Mouse (Mus musculus) hindbrain, embryonic 15.5 days (tissue): ENCODE results near the gene Nupl1. TPM values are rescaled to one million over a fixed set of nuclear protein-coding genes. Genes with fewer than 3 reads are reported as not detected.

Source experiments
- ATAC-seq: fragments of 200-750 bp; cut with Nextera tagmentation; 2 replicates; pipeline ENCODE4 v1.8.0; 2017; ENCODE audit warnings: low read depth, moderate number of reproducible peaks, moderate TSS enrichment; ENCODE audit not compliant: low FRiP score
- H3K27ac ChIP-seq: fragments of 300-500 bp; sonication (generic); replicated peaks from 2 replicates; pipeline ENCODE4 v1.5.1; 2015; ENCODE audit warnings: mild to moderate bottlenecking, inconsistent platforms
- H3K27me3 ChIP-seq: fragments of 300-500 bp; sonication (generic); 2 replicates; pipeline ENCODE4 v1.6.1; 2015; ENCODE audit warnings: control low read depth, inconsistent platforms
- H3K36me3 ChIP-seq: fragments of 300-500 bp; sonication (generic); 2 replicates; pipeline ENCODE4 v1.6.1; 2015; ENCODE audit warnings: control low read depth, inconsistent platforms
- H3K4me1 ChIP-seq: fragments of 300-500 bp; sonication (generic); replicated peaks from 2 replicates; pipeline ENCODE4 v1.6.1; 2015; ENCODE audit warnings: control low read depth, inconsistent platforms
- H3K4me2 ChIP-seq: fragments of 300-500 bp; sonication (generic); 2 replicates; pipeline ENCODE4 v1.6.1; 2015; ENCODE audit warnings: moderate library complexity, mild to moderate bottlenecking, inconsistent platforms
- H3K4me3 ChIP-seq: fragments of 300-500 bp; sonication (generic); 2 replicates; pipeline ENCODE4 v1.5.1; 2015; ENCODE audit warnings: mild to moderate bottlenecking, inconsistent platforms
- H3K9ac ChIP-seq: fragments of 300-500 bp; sonication (generic); 2 replicates; pipeline ENCODE4 v1.6.1; 2015; ENCODE audit warnings: inconsistent platforms
- H3K9me3 ChIP-seq: fragments of 300-500 bp; sonication (generic); 2 replicates; pipeline ENCODE4 v1.6.1; 2016; ENCODE audit warnings: control low read depth, inconsistent platforms
- WGBS: fragments of 180-500 bp; shearing (Covaris S2); methylation state at CpG from one replicate; pipeline ENCODE4 v1.1.7; 2015; 5-methylcytosine and 5-hydroxymethylcytosine counted together
- polyA plus RNA-seq: library from polyadenylated mRNA; unstranded; fragments of >200 nt; fragmentation: Nextera tagmentation; extraction: Ambion mirVana; gene quantifications from 2 replicates; pipeline ENCODE4 v1.2.1, GENCODE M21; 2015

Gene Nupl1
- polyA plus RNA-seq, 1 experiment from 2014 or later, result 0.08 TPM

DNA sequence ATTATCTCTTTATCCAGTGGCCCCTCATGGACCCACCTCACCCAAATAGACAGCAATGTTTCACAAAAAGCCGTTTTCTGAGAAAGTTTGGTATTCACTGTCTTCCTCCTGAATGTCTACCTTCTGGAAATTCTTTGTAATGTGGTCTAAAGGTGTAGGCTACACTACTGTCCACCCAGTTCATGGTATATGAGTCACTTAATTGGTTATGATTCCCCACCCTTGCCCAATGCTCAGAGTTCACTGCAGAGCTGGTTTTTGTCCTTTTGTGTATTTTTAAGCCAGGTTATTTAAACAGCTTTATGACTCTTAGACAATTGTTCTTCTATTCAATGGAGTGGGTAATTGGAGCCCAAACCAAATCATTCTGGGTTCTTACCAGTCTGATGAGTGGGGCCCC, 35.1 kb downstream of the Nupl1 start:
- Histone ChIP-seq H3K9ac (no peak overlapping the region), H3K9me3 (no peaks in the 10 kb centered on the region), H3K4me1 (no peaks in the 10 kb centered on the region), H3K27ac (no peak overlapping the region), H3K4me3 (no peak overlapping the region), H3K27me3 (no peaks in the 10 kb centered on the region), H3K4me2 (no peak overlapping the region), H3K36me3 (peaks cover 18% of the 10 kb centered on the region; the same call in 1 of the 2 replicates)
- 98% methylated on average over 1 of the region's 1 CpGs for WGBS
- ATAC-seq, result no peak

DNA sequence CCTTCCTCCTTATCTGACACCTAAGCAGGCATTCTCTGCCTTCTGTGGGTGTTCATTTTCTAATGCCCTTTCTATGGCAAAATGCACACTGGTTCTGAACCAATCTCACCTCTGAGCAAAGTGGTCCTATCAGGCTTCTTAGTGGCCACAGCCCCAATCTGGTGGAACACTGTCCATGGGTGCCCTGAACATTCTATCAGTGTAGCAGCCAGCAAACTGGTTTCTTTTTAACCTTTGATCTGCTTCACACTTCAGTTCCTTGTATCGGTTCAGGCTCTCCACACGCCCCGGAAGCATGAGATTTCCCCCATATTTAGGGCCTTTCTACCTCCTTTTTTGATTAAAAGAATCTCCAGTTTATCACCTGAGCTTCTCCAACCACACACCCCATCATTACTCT, 36.2 kb downstream of the Nupl1 start:
- 94% methylated on average over 3 of the region's 3 CpGs for WGBS
- no peaks in the 10 kb centered on the region for H3K27me3 ChIP-seq
- H3K9ac ChIP-seq, result no peak overlapping the region
- H3K36me3 ChIP-seq, result peaks cover 15% of the 10 kb centered on the region; the same call in 1 of the 2 replicates
- H3K27ac ChIP-seq, result no peak overlapping the region
- H3K4me1 ChIP-seq, result no peaks in the 10 kb centered on the region
- H3K9me3 ChIP-seq, result no peaks in the 10 kb centered on the region
- no peak overlapping the region for H3K4me2 ChIP-seq
- ATAC-seq, result no peak
- H3K4me3 ChIP-seq, result no peak overlapping the region

DNA sequence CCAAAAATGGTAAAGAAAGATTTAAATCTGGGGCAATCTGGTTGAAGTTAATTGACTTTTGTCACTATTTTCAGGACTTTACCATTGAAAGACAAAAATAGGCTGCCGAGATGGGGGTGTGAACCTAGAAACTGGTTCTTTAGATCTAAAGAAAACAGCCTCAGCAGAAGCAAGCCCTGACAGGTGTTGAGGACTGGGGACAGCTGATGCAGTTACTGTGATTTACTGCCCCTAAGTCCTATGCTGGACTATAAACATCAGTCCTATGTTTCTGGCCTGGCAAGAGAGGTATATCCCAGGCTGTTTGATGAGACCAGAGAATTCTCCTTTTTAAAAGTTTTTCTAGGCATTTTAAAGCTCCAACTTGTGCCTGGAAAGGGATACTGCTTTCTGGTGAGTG, 37.2 kb downstream of the Nupl1 start:
- ATAC-seq, result no peak

DNA sequence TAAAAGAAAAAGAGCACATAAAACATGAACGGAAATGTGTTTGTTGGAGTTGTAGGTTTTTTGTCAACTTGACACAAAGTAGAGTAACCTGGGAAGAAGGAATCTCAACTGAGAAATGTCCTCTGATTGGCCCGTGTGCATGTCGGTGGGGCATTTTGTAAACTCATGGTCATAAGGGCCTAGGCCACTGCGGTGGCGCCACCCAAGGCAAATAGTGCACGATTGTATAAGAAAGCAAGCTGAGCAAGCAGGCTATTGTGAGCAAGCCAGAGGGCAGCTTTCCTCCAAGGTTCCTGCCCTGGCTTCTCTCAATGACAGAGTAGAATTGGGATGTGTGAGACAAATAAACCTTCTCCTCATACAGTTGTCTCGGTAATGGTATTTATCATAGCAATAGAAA, 42.1 kb downstream of the Nupl1 start:
- 97% methylated on average over 7 of the region's 7 CpGs for WGBS
- Histone ChIP-seq H3K27ac (no peak overlapping the region), H3K4me2 (no peak overlapping the region), H3K36me3 (no peaks in the 10 kb centered on the region), H3K4me3 (no peak overlapping the region), H3K27me3 (no peaks in the 10 kb centered on the region), H3K9me3 (no peaks in the 10 kb centered on the region), H3K4me1 (no peaks in the 10 kb centered on the region), H3K9ac (no peak overlapping the region)
- ATAC-seq, result no peak

More for the DNA sequence above, 37.2 kb downstream of the Nupl1 start:
- H3K4me3 ChIP-seq, result no peak overlapping the region
- no peaks in the 10 kb centered on the region for H3K27me3 ChIP-seq
- H3K9me3 ChIP-seq, result no peaks in the 10 kb centered on the region
- no peak overlapping the region for H3K9ac ChIP-seq
- no peak overlapping the region for H3K4me2 ChIP-seq
- no peak overlapping the region for H3K27ac ChIP-seq
- H3K4me1 ChIP-seq, result no peaks in the 10 kb centered on the region
- H3K36me3 ChIP-seq, result peaks cover 8% of the 10 kb centered on the region; the same call in 1 of the 2 replicates
- WGBS, result 94% methylated on average over 1 of the region's 1 CpGs

DNA sequence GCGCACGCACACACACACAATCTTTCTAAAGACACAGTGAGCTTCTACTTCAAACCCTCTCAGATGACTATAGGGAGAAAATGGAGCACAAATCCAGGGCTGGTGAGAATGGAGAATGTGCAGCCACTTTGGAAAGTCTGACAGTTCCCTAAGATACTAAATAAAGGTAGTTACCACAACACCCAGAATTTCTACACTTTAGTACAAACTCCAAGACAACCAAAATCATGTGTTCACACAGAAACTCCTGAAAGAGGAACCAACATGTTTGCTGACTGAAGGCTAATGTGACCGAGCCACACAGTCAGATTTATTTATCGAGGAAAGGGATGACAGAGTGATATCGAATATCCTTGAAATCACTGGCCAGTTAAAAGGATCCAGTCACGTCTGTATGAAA, 46.2 kb downstream of the Nupl1 start:
- no peaks in the 10 kb centered on the region for H3K27me3 ChIP-seq

DNA sequence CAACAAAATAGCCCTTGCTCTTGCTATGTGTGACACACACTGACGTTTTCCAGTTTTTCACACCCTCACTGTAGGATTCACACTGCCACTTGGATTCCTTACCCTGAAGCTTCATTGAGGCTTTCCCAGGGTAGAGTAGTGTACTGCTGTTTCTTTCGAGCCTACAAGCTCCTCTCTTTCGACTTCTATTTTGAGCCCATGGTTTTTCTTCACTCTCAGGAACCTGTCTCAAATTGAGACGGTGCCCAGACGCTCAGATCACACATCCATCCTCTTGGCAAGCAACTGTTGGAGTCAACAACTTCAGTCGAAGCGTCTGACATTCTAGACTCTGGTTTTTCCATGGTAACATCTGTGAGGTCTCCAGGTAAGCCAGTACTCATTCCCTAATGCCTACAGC, 54.3 kb downstream of the Nupl1 start, which contains the start of gene Atp8a2:
Atp8a2 (minus strand) TSS at position 296 of the 400 bp plus-strand sequence.
- Histone ChIP-seq H3K9ac (no peak within 1 kb of the TSS), H3K9me3 (no peaks in the 10 kb centered on the region), H3K4me1 (no peaks in the 10 kb centered on the region), H3K27ac (no peak within 1 kb of the TSS), H3K27me3 (no peaks in the 10 kb centered on the region), H3K36me3 (no peaks in the 10 kb centered on the region), H3K4me2 (no peak within 1 kb of the TSS), H3K4me3 (no peak within 1 kb of the TSS)
- ATAC-seq, result no peak
- 87% methylated on average over 7 of the region's 7 CpGs for WGBS

More for the DNA sequence above, 46.2 kb downstream of the Nupl1 start:
- Histone ChIP-seq H3K4me3 (no peak overlapping the region), H3K36me3 (no peaks in the 10 kb centered on the region), H3K9ac (no peak overlapping the region), H3K27ac (no peak overlapping the region), H3K4me1 (no peaks in the 10 kb centered on the region), H3K4me2 (no peak overlapping the region), H3K9me3 (no peaks in the 10 kb centered on the region)
- 97% methylated on average over 6 of the region's 6 CpGs for WGBS
- no peak for ATAC-seq

DNA sequence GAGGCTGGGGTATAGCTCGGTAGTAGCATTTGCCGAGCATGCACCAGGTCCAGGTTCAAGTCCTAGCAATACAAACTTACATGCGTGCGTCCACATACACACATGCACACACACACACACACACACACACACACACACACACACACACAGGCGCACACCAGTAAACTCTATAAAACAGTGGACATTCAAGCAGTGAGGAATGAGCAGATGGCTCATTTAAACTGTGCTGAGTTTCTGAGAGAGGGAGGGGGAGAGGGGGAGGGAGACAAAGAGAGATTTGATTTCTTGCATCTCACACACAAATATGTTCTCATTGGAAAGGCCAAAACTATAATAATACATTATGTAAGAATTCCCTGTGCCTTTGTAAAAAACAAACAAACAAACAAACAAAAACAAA, 55.2 kb downstream of the Nupl1 start:
- WGBS, result 94% methylated on average over 5 of the region's 5 CpGs

DNA sequence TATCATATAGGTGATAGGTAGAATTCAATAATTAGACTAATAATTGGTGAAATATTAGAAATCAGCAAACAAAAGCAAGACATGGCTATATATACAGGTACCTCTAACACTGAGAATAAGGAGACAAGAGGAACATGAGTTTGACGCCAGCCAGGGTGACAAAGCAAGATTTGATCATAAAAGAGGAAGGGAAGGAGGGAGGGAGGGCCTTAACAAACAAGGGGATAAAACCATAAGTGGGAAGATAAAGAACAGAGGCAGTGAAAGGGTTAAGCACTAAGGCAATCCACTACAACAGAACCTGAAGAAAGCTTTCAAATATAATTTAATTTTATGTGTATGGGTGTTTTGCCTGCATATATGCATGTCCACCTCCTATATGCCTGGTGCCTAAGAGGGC, 56.6 kb downstream of the Nupl1 start:
- Histone ChIP-seq H3K9ac (no peak overlapping the region), H3K4me1 (no peaks in the 10 kb centered on the region), H3K4me2 (no peak overlapping the region), H3K9me3 (no peaks in the 10 kb centered on the region), H3K27ac (no peak overlapping the region), H3K4me3 (no peak overlapping the region), H3K27me3 (no peaks in the 10 kb centered on the region), H3K36me3 (no peaks in the 10 kb centered on the region)
- ATAC-seq, result no peak
- WGBS, result 83% methylated on average over 1 of the region's 1 CpGs

More for the DNA sequence above, 55.2 kb downstream of the Nupl1 start:
- H3K9me3 ChIP-seq, result no peaks in the 10 kb centered on the region
- no peak overlapping the region for H3K9ac ChIP-seq
- no peak overlapping the region for H3K27ac ChIP-seq
- no peak overlapping the region for H3K4me2 ChIP-seq
- no peak for ATAC-seq
- no peaks in the 10 kb centered on the region for H3K36me3 ChIP-seq
- no peak overlapping the region for H3K4me3 ChIP-seq
- no peaks in the 10 kb centered on the region for H3K27me3 ChIP-seq
- H3K4me1 ChIP-seq, result no peaks in the 10 kb centered on the region

DNA sequence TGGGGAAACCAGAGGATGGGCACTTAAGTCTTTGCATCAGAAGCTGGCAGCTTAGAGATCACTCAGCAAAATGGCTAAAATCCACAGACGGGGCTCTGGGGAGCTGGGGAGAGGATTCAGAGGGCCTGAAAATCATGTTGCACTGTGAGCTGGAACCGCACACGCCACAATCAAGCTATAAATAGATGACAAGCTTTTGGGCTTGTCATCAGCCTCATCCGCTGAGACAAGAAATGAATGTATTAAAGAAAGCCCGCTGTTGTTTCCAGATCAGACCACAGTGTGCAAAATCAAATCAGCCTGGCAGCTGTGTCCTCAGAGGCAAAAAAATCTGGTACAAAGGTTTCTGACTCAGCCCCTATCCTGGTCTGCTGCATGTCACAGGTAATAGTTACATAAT, 61.5 kb downstream of the Nupl1 start:
- Histone ChIP-seq H3K36me3 (no peaks in the 10 kb centered on the region), H3K27me3 (no peaks in the 10 kb centered on the region), H3K4me1 (no peaks in the 10 kb centered on the region), H3K9ac (no peak overlapping the region), H3K4me2 (no peak overlapping the region), H3K4me3 (no peak overlapping the region), H3K27ac (no peak overlapping the region), H3K9me3 (no peaks in the 10 kb centered on the region)
- ATAC-seq, result no peak
- 75% methylated on average over 5 of the region's 5 CpGs for WGBS

DNA sequence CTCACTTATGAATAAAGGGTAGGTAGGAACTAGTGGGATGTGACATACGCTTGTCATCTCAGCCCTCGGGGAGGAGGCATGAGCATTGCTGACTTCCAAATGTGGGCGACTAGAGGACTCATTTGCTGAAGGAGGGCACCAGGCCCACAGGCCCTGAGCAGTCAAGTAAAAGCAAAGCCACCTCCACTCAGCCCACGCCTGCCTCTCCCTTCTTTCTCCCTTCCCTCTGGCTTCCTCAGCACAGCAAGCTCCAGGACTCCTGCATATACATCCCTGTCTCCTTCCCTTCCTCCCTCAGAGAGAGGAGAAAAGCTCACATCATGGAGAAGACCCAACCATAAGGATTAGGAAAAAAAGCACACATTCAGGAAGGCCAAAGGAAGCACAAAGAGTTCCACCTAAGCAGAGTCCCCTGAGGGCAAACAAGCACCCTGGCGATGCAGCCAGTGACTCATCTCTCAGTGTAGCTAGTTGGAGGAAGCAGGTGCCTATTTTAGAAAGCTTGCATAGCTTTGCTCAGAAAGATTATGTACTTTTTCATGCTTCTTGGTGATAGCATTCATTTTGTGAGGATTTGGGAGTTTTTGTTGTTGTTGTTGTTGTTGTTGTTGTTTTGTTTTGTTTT, 62.9 kb downstream of the Nupl1 start:
- Histone ChIP-seq H3K4me3 (no peak overlapping the region), H3K9ac (no peak overlapping the region), H3K36me3 (no peaks in the 10 kb centered on the region), H3K9me3 (no peaks in the 10 kb centered on the region), H3K4me2 (no peak overlapping the region), H3K27me3 (no peaks in the 10 kb centered on the region), H3K4me1 (no peaks in the 10 kb centered on the region), H3K27ac (no peak overlapping the region)
- no peak for ATAC-seq
- WGBS, result 83% methylated on average over 5 of the region's 5 CpGs

DNA sequence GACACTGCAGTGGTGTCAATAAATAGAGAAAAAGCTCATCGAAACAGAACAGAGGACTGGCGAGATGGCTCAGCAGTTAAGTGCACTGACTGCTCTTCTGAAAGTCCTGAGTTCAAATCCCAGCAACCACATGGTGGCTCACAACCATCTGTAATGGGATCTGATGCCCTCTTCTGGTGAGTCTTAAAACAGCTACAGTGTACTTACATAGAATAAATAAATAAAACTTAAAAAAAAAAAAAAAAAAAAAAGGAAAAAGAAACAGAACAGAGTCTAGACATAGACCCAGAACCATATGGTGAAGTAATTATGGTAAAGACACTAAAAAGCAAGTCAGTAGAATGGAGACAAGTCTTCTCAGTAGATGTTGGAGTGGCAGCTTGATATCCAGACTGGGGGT, 69.9 kb downstream of the Nupl1 start:
- Histone ChIP-seq H3K36me3 (no peaks in the 10 kb centered on the region), H3K27me3 (no peaks in the 10 kb centered on the region), H3K27ac (no peak overlapping the region), H3K4me1 (peaks cover 18% of the 10 kb centered on the region), H3K9me3 (no peaks in the 10 kb centered on the region), H3K4me2 (no peak overlapping the region), H3K9ac (no peak overlapping the region), H3K4me3 (no peak overlapping the region)
- ATAC-seq, result no peak
- 94% methylated on average over 2 of the region's 2 CpGs for WGBS

DNA sequence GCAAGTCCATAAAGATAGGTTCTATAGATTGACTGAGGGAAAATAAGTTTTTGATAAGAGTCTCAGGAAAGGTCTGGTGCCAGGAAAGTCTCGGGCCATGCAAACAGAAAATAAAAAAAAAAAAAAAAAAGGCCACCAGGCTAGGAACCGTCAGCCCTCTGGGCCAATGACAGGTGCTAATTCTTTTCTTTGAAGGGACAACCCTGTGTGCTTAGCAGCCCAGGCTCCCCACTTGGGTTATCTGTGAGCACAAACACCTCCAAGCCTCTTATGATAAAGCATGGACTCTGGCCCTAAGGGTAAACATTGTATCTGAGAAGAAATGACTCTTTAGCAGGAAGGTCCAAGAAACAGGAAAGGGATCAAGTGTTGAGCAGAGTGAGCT, 72.7 kb downstream of the Nupl1 start:
- 51% methylated on average over 2 of the region's 2 CpGs for WGBS
- H3K9ac ChIP-seq, result 0 out of 2 replicates have a peak overlapping the region, but pooled peaks have one; percentile 86
- no peak for ATAC-seq
- H3K27me3 ChIP-seq, result 0 out of 2 replicates have a peak, but pooled peaks cover 4% of the 10 kb centered on the region
- peak overlapping the region; percentile 77 for H3K4me2 ChIP-seq
- H3K27ac ChIP-seq, result no peak overlapping the region
- H3K4me3 ChIP-seq, result peak overlapping the region; percentile 71
- no peaks in the 10 kb centered on the region for H3K36me3 ChIP-seq
- H3K9me3 ChIP-seq, result no peaks in the 10 kb centered on the region
- H3K4me1 ChIP-seq, result peaks cover 23% of the 10 kb centered on the region
